Mouse (Mus musculus): ENCODE data around the gene Dnaaf3. TPM values are rescaled to one million over a fixed set of nuclear protein-coding genes. Genes with fewer than 3 reads are reported as not detected.
A peak's percentile ranks its signal among the peaks of the same experiment; 100 is the strongest.
"Not testable (repeated sequence)": the region's sequence is repeated elsewhere in the genome, so short reads cannot be mapped to it uniquely, and the experiment has no call there.

Gene Dnaaf3
- polyA plus RNA-seq, 1 experiment = 2.2 TPM

DNA sequence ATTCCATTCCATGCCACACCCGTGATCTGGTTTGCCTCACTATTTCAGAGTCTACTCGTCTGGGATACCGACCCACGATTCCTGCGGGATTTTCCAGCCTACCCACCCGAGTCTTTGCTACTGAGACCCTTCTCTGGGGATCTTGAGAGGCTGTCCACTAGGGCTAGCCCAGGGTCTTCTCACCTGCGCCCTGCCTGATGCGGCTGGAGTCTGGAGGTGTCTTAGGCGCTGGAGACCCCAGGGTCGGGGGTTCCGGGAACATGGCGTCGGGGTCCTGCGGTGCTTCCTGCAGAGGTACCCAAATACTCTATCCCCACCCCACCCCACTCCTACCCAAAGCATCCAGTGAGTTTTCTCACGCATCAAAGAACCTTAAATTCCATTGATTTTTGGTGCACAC, 13.8 kb upstream of the Dnaaf3 start:
- WGBS = 78% methylated on average over 15 of the region's 15 CpGs
- H3K4me1 ChIP-seq (ENCODE audit: control insufficient read depth, insufficient read depth, low read length) = no peaks in the 10 kb centered on the region
- H3K4me3 ChIP-seq (replicated peaks; ENCODE audit: control insufficient read depth, low read depth, low read length) = no peak overlapping the region
- TF ChIP-seq CTCF (IDR thresholded peaks at IDR 0.05; ENCODE audit: control insufficient read depth, insufficient read depth, low read length) (no peak), POLR2A (IDR thresholded peaks at IDR 0.05; ENCODE audit: borderline replicate concordance, control insufficient read depth, low read depth, low read length) (no peak)
- H3K27ac ChIP-seq (ENCODE audit: control insufficient read depth, insufficient read depth, low read depth, low read length, poor library complexity) = no peak overlapping the region

DNA sequence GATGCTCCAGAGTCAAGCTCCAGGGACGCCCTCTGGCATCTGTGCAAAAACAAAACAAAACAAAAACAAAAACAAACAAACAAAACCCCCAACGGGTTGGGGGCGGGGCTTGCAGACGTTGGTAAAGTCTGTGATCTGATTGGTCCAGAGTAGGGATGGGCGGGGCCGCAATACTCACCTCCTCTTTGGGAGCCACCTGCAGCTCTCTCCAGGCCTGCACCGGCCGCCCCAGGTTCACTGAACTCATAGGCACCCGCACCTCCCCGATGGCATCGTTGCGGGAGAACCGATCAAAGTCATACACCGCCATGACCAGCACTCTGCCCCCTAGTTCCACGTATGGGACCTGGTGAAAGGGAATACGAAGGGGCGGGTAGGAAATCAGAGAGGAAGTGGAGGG, 9.8 kb upstream of the Dnaaf3 start:
- TF ChIP-seq POLR2A (IDR thresholded peaks at IDR 0.05; ENCODE audit: borderline replicate concordance, control insufficient read depth, low read depth, low read length) (no peak), CTCF (IDR thresholded peaks at IDR 0.05; ENCODE audit: control insufficient read depth, insufficient read depth, low read length) (no peak)
- Histone ChIP-seq H3K27ac (ENCODE audit: control insufficient read depth, insufficient read depth, low read depth, low read length, poor library complexity) (no peak overlapping the region), H3K4me3 (replicated peaks; ENCODE audit: control insufficient read depth, low read depth, low read length) (no peak overlapping the region), H3K4me1 (ENCODE audit: control insufficient read depth, insufficient read depth, low read length) (no peaks in the 10 kb centered on the region)
- 55% methylated on average over 17 of the region's 17 CpGs for WGBS

DNA sequence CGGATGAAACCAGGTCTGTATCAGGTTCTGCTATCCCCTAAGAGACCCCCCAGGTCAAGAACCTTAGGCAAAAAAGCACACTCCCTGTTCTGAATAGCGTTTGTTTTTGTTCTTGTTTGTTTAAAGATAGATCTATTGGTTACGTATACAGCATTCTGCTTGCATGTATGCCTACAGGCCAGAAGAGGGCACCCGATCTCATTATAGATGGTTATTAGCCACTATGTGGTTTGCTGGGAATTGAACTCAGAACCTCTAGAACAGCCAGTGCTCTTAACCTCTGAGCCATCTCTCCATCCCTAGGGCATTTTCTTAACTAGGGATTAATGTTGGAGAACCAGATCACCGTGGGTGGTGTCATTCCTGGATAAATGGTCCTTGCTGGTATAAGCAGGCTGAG, 9.1 kb upstream of the Dnaaf3 start:
- TF ChIP-seq POLR2A (IDR thresholded peaks at IDR 0.05; ENCODE audit: borderline replicate concordance, control insufficient read depth, low read depth, low read length) (no peak), CTCF (IDR thresholded peaks at IDR 0.05; ENCODE audit: control insufficient read depth, insufficient read depth, low read length) (no peak)
- Histone ChIP-seq H3K4me3 (replicated peaks; ENCODE audit: control insufficient read depth, low read depth, low read length) (no peak overlapping the region), H3K27ac (ENCODE audit: control insufficient read depth, insufficient read depth, low read depth, low read length, poor library complexity) (no peak overlapping the region), H3K4me1 (ENCODE audit: control insufficient read depth, insufficient read depth, low read length) (no peaks in the 10 kb centered on the region)
- 66% methylated on average over 5 of the region's 5 CpGs for WGBS

DNA sequence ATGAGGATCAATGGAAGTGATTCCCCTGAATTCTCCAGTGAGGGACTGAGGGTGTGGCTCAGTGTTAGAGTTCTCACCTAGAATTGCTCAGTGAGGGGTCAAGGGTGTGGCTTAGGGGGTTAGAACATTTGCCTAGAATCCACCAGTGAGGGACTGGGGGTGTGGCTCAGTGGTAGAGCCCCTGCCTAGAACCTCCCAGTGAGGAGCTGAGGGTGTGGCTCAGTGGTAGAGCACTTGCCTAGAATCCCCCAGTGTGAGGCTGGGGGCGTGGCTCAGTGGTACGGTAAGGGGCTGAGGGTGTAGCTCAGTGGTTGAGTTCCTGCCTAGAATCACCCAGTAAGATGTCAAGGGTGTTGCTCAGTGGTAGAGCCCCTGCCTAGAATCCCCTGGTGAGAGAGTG, 6.8 kb upstream of the Dnaaf3 start:
- 75% methylated on average over 2 of the region's 2 CpGs for WGBS
- Histone ChIP-seq H3K4me3 (replicated peaks; ENCODE audit: control insufficient read depth, low read depth, low read length) (no peak overlapping the region), H3K4me1 (ENCODE audit: control insufficient read depth, insufficient read depth, low read length) (no peaks in the 10 kb centered on the region), H3K27ac (ENCODE audit: control insufficient read depth, insufficient read depth, low read depth, low read length, poor library complexity) (no peak overlapping the region)
- TF ChIP-seq CTCF (IDR thresholded peaks at IDR 0.05; ENCODE audit: control insufficient read depth, insufficient read depth, low read length) (no peak), POLR2A (IDR thresholded peaks at IDR 0.05; ENCODE audit: borderline replicate concordance, control insufficient read depth, low read depth, low read length) (no peak)

DNA sequence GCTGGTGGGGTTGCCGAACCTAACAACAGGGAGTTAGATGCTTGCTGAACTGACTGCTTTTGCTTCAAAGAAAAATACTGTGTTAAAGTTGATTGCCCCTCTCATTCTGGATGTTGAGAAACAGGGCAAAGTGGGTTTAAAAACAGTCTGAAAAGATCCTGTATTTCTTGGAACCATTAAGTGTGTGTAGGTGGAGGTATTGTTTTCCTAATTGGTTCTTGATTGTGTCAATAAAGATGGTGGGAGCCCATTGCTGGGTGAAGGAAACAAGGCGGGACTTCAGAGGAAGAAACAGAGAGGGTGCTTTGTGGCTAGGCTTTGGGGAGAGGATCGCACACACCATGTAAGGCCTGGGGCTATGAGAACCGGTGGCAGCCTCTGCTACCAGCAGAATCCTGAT, 4.9 kb upstream of the Dnaaf3 start:
- no peak for TF ChIP-seq POLR2A (IDR thresholded peaks at IDR 0.05; ENCODE audit: borderline replicate concordance, control insufficient read depth, low read depth, low read length)
- no peak for TF ChIP-seq CTCF (IDR thresholded peaks at IDR 0.05; ENCODE audit: control insufficient read depth, insufficient read depth, low read length)
- Histone ChIP-seq H3K27ac (ENCODE audit: control insufficient read depth, insufficient read depth, low read depth, low read length, poor library complexity) (no peak overlapping the region), H3K4me3 (replicated peaks; ENCODE audit: control insufficient read depth, low read depth, low read length) (no peak overlapping the region), H3K4me1 (ENCODE audit: control insufficient read depth, insufficient read depth, low read length) (no peaks in the 10 kb centered on the region)
- WGBS = 44% methylated on average over 4 of the region's 4 CpGs

DNA sequence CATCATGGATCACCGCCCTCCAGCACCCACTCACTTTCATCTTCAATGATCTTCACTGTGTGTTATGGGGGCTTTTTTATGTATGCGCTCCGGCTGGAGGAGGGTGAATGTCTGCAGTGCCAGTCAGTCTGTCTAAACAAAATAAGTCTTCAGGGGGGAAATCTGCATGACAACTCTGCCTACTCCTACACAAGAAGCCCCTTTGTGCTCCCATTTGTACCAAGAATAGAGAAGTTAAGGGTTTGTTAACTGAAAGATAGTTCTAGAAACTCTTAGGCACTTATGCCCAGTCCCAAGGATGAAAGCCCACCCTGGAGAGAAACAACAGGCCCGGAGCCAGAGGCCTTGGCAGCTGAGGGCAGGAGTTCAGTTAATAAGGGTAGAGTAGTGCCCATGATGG, 4.1 kb upstream of the Dnaaf3 start:
- no peaks in the 10 kb centered on the region for H3K4me1 ChIP-seq (ENCODE audit: control insufficient read depth, insufficient read depth, low read length)
- no peak overlapping the region for H3K27ac ChIP-seq (ENCODE audit: control insufficient read depth, insufficient read depth, low read depth, low read length, poor library complexity)
- H3K4me3 ChIP-seq (replicated peaks; ENCODE audit: control insufficient read depth, low read depth, low read length) = no peak overlapping the region
- WGBS = 85% methylated on average over 4 of the region's 4 CpGs
- no peak for TF ChIP-seq CTCF (IDR thresholded peaks at IDR 0.05; ENCODE audit: control insufficient read depth, insufficient read depth, low read length)
- no peak for TF ChIP-seq POLR2A (IDR thresholded peaks at IDR 0.05; ENCODE audit: borderline replicate concordance, control insufficient read depth, low read depth, low read length)

DNA sequence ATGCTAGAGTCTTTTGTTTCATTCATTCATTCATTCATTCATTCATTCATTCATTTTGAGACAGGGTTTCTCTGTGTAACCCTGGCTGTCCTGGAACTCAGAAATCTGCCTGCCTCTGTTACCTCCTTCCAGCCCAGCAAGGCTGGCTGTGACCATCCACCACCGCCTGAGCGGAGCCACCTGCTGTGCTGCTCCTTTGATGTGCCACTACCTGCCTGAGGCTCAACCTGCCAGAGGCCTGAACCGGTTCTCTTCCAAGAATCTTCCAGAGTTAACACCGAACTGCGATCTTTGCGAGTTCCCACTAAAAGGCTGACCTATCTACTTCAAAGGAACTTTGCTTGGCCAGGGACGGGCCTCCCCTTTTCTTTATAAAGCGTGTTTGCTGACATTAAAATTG, 2.1 kb downstream of the Dnaaf3 start:
- WGBS = 85% methylated on average over 7 of the region's 8 CpGs
- H3K4me3 ChIP-seq (replicated peaks; ENCODE audit: control insufficient read depth, low read depth, low read length); H3K4me1 ChIP-seq (ENCODE audit: control insufficient read depth, insufficient read depth, low read length); H3K27ac ChIP-seq (ENCODE audit: control insufficient read depth, insufficient read depth, low read depth, low read length, poor library complexity): not testable (repeated sequence)

DNA sequence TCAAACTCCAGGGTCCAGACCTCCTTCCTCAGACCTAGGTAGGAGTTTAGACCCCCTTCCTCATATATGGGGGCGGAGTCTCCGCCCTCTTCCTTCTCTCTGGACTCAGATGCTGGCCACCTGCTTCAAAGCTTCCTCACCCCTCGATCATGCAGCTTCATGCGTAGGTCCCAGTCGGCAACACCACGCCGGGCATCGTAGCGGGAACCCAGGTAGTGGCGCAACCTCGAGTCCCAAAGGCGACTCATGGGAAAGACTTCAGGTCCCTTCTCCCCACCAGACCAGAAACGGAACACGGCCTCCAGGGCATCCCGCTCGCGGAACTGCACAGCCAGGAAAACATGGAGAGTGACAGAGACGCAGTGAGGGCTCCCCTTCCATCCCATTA, 5.0 kb downstream of the Dnaaf3 start:
- H3K4me3 ChIP-seq (replicated peaks; ENCODE audit: control insufficient read depth, low read depth, low read length) = peak overlapping the region; percentile 17
- H3K4me1 ChIP-seq (ENCODE audit: control insufficient read depth, insufficient read depth, low read length) = no peaks in the 10 kb centered on the region; the same call in 1 of the 2 replicates
- no peak overlapping the region for H3K27ac ChIP-seq (ENCODE audit: control insufficient read depth, insufficient read depth, low read depth, low read length, poor library complexity)
- no peak for TF ChIP-seq POLR2A (IDR thresholded peaks at IDR 0.05; ENCODE audit: borderline replicate concordance, control insufficient read depth, low read depth, low read length)
- no peak for TF ChIP-seq CTCF (IDR thresholded peaks at IDR 0.05; ENCODE audit: control insufficient read depth, insufficient read depth, low read length)
- 51% methylated on average over 18 of the region's 18 CpGs for WGBS
